Mouse (Mus musculus): ENCODE results near the gene Sbk1. TPM values are rescaled to one million over a fixed set of nuclear protein-coding genes. Genes with fewer than 3 reads are reported as not detected.
A peak's percentile ranks its signal among the peaks of the same experiment; 100 is the strongest.

Sbk1 gene
- polyA plus RNA-seq, 1 experiment from 2014 or later, result 58.9 TPM

DNA sequence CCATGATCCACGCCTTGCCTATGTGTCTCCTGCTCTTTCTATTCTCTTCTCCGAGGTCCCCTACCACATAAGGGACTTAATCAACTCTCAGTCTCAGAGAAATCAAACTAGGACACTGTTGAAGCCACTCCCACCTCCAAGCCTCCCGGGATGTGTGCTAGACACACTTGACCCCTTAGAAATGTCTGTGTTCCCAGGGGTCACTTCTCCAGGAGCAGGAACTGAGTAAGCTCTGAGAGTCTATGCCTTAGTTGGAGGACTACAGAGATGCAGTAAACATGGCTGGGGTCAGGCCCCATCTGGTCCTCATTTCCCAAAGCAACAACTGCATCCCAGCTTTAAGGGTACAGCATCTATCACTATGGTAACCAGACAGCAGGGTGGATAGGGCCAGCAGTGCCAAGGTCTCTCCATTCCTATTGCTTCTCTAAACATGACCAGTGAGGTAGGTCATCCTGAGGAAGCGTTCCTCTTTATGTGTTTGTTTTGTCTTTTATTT is 6.0 kb upstream of the Sbk1 start:
- Histone ChIP-seq H3K4me1 (peaks cover 18% of the 10 kb centered on the region), H3K27me3 (no peaks in the 10 kb centered on the region; the same call in 1 of the 2 replicates), H3K27ac (no peak overlapping the region; the same call in 1 of the 2 replicates), H3K36me3 (no peaks in the 10 kb centered on the region), H3K9me3 (no peaks in the 10 kb centered on the region), H3K9ac (no peak overlapping the region), H3K4me2 (0 out of 2 replicates have a peak overlapping the region, but pooled peaks have one; percentile 17), H3K4me3 (no peak overlapping the region)
- WGBS, result 58% methylated on average over 4 of the region's 4 CpGs
- no peak for ATAC-seq (ENCODE audit: insufficient number of reproducible peaks, insufficient read depth, low FRiP score, low TSS enrichment, low read depth)

GRCm38 (mm10) chr7:126267606-126268005 is 4.8 kb upstream of the Sbk1 start:
- no peak overlapping the region for H3K27ac ChIP-seq
- no peaks in the 10 kb centered on the region for H3K36me3 ChIP-seq
- H3K4me2 ChIP-seq, result no peak overlapping the region
- ATAC-seq (ENCODE audit: insufficient number of reproducible peaks, insufficient read depth, low FRiP score, low TSS enrichment, low read depth), result no peak
- H3K4me3 ChIP-seq, result no peak overlapping the region
- H3K4me1 ChIP-seq, result peaks cover 21% of the 10 kb centered on the region
- H3K9ac ChIP-seq, result no peak overlapping the region
- H3K9me3 ChIP-seq, result no peaks in the 10 kb centered on the region
- WGBS, result 66% methylated on average over 8 of the region's 8 CpGs
- no peaks in the 10 kb centered on the region for H3K27me3 ChIP-seq

DNA sequence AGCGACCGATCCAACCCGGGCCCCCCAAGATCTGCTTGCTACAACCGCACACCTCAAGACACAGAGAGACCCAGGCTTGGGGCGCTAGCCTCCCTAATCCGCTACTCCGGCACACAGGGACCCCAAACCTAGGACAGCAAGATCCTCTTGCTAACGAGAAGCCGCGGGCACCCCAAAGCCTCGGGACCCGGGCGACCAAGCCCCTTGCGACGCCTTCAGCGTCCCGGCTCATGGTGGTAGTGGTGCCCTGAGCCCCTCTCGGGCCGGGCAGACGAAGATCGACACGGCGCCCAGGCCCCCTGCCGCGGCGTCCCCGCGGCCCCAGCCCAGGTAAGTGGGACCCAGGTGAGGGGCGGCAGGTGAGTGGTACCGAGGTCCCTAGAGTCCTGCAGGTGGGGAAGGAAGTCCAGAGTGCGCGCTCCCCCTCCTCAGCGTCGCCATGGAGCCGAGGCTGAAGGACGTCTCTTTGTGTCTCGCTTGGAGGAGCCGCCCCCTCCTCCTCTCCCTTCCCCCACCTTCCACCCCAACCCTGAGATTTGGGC is 422 bp downstream of the Sbk1 start:
- Histone ChIP-seq H3K9me3 (no peaks in the 10 kb centered on the region), H3K27ac (peak overlapping the region; percentile 94), H3K27me3 (no peaks in the 10 kb centered on the region), H3K9ac (peak overlapping the region; percentile 99), H3K4me2 (peak overlapping the region; percentile 78), H3K36me3 (peaks cover 30% of the 10 kb centered on the region), H3K4me1 (peaks cover 52% of the 10 kb centered on the region), H3K4me3 (peak overlapping the region; percentile 98)
- peak; percentile 24 for ATAC-seq (ENCODE audit: insufficient number of reproducible peaks, insufficient read depth, low FRiP score, low TSS enrichment, low read depth)
- WGBS, result 0% methylated on average over 38 of the region's 38 CpGs

GRCm38 (mm10) chr7:126273351-126274042 is 1.1 kb downstream of the Sbk1 start:
- peak overlapping the region; percentile 94 for H3K27ac ChIP-seq
- no peak for ATAC-seq (ENCODE audit: insufficient number of reproducible peaks, insufficient read depth, low FRiP score, low TSS enrichment, low read depth)
- H3K4me3 ChIP-seq, result peak overlapping the region; percentile 98
- no peaks in the 10 kb centered on the region for H3K9me3 ChIP-seq
- WGBS, result 3% methylated on average over 11 of the region's 11 CpGs
- H3K36me3 ChIP-seq, result peaks cover 36% of the 10 kb centered on the region
- peak overlapping the region; percentile 99 for H3K9ac ChIP-seq
- no peaks in the 10 kb centered on the region for H3K27me3 ChIP-seq
- peak overlapping the region; percentile 78 for H3K4me2 ChIP-seq
- peaks cover 52% of the 10 kb centered on the region for H3K4me1 ChIP-seq

DNA sequence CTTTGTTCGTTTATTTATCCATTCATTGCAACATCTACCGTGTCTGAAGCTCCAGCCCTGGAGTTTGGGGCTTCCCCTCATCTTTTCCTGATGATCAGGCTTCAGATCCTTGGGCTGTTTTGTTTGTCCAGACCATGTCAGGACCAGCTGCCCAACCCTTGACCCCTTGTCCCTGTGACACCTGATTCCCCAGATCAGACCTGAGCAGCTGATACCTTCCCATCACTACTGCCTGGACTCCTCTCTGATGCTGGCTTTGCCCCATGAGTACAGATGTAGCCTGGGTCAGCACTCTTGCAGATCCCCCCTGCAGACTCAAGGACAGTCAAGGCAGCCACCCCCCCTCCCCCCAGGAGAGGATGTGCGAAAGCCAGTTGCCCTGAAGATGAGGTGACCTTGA is 1.7 kb downstream of the Sbk1 start:
- Histone ChIP-seq H3K4me1 (peaks cover 52% of the 10 kb centered on the region), H3K27ac (no peak overlapping the region), H3K9me3 (no peaks in the 10 kb centered on the region), H3K4me3 (peak overlapping the region; percentile 98), H3K9ac (peak overlapping the region; percentile 99), H3K36me3 (peaks cover 43% of the 10 kb centered on the region), H3K4me2 (peak overlapping the region; percentile 78), H3K27me3 (no peaks in the 10 kb centered on the region)
- no peak for ATAC-seq (ENCODE audit: insufficient number of reproducible peaks, insufficient read depth, low FRiP score, low TSS enrichment, low read depth)
- WGBS, result 3% methylated on average over 3 of the region's 3 CpGs

DNA sequence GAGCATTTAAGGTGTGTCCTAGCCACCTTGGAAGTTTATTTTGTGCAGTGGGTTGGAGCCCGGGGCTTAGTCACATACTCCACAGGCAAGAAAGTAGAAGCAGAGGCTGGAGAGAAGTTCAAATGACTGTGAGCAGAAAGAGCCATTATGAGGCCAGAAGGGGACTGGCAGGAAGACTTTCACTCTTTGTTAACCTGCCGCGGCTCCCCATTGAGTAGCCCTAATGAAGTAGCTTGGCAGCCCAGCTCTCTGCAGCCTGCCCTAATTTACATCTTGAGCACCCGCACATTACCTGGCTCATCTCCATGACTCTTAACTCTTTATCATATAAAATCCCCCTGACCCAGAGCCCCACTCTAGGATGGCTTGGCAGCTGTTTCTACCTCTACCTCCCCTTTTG is 2.2 kb downstream of the Sbk1 start:
- peaks cover 46% of the 10 kb centered on the region for H3K36me3 ChIP-seq
- 7% methylated on average over 4 of the region's 4 CpGs for WGBS
- H3K4me1 ChIP-seq, result peaks cover 52% of the 10 kb centered on the region
- peak overlapping the region; percentile 99 for H3K9ac ChIP-seq
- H3K27ac ChIP-seq, result no peak overlapping the region
- peak overlapping the region; percentile 98 for H3K4me3 ChIP-seq
- no peak for ATAC-seq (ENCODE audit: insufficient number of reproducible peaks, insufficient read depth, low FRiP score, low TSS enrichment, low read depth)
- no peaks in the 10 kb centered on the region for H3K27me3 ChIP-seq
- peak overlapping the region; percentile 78 for H3K4me2 ChIP-seq
- no peaks in the 10 kb centered on the region for H3K9me3 ChIP-seq

DNA sequence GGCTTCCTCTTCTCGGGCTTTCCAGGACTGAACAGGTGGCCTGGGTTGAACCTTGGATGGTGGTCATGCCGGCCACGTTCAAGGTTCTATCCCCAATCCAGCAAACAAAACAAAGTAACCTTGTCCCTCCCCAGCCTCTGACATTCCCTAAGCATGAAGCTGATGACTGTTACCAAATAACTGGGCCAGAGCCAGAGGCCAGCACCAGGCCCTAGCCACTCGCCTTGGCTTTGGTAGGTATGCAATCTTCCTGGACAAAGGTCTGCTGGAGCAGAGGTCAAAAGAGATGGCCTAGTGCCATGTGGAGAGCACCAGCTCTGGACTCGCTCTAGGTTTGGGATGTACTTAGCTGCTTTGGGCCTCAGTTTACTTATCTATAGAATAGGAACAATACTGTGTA is 3.3 kb downstream of the Sbk1 start:
- Histone ChIP-seq H3K4me2 (peak overlapping the region; percentile 78; the same call in 1 of the 2 replicates), H3K36me3 (peaks cover 56% of the 10 kb centered on the region)
- 84% methylated on average over 5 of the region's 5 CpGs for WGBS

GRCm38 (mm10) chr7:126276297-126276696 is 3.9 kb downstream of the Sbk1 start:
- Histone ChIP-seq H3K36me3 (peaks cover 61% of the 10 kb centered on the region), H3K4me1 (peaks cover 49% of the 10 kb centered on the region), H3K4me2 (no peak overlapping the region), H3K4me3 (no peak overlapping the region), H3K27me3 (no peaks in the 10 kb centered on the region), H3K9ac (peak overlapping the region; percentile 99; the same call in 1 of the 2 replicates), H3K9me3 (no peaks in the 10 kb centered on the region), H3K27ac (no peak overlapping the region)
- 62% methylated on average over 6 of the region's 6 CpGs for WGBS
- no peak for ATAC-seq (ENCODE audit: insufficient number of reproducible peaks, insufficient read depth, low FRiP score, low TSS enrichment, low read depth)

More for the DNA sequence above, 3.3 kb downstream of the Sbk1 start:
- H3K27me3 ChIP-seq, result no peaks in the 10 kb centered on the region
- peaks cover 52% of the 10 kb centered on the region for H3K4me1 ChIP-seq
- ATAC-seq (ENCODE audit: insufficient number of reproducible peaks, insufficient read depth, low FRiP score, low TSS enrichment, low read depth), result no peak
- H3K9me3 ChIP-seq, result no peaks in the 10 kb centered on the region
- peak overlapping the region; percentile 98 for H3K4me3 ChIP-seq
- peak overlapping the region; percentile 99; the same call in 1 of the 2 replicates for H3K9ac ChIP-seq
- no peak overlapping the region for H3K27ac ChIP-seq

DNA sequence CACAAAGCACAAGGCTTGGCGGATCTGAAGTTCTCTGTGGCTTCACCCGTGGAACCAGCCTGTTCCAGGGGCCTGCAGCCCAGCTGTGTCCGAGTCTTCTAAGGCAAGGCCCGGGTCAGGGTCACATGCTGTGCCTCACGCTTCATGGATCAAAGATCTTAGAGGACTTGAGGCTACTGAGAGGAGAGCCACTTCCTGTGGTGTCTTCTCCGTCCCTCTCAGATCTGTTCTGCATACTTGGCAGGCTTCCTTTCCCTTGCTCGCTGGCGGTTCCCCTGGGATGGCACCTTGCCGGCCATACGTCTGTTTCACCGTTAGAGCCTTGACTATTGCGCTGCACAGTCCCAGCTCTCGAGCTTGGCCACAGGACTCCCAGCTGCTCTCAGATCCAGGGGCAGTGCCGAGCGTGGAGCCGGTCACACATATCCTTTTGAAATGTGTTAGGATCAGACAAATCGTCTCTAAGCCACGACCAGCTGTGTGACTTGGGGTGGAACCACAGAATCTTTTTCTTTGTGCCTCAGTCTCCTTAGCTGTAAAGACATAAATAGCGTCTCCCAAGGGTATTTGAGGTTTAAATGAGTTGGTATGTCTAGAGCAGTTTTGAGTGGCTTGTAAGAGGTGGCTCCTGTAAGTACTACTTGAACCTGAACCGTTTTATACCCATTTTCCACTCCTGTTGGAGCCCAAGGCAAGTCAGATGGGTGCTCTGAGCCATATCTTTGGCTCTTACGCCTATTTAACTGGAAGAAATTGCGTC is 5.3 kb downstream of the Sbk1 start:
- Histone ChIP-seq H3K9me3 (no peaks in the 10 kb centered on the region), H3K27ac (no peak overlapping the region), H3K9ac (peak overlapping the region; percentile 51; the same call in 1 of the 2 replicates), H3K4me1 (peaks cover 44% of the 10 kb centered on the region), H3K4me3 (no peak overlapping the region), H3K27me3 (no peaks in the 10 kb centered on the region), H3K4me2 (no peak overlapping the region), H3K36me3 (peaks cover 73% of the 10 kb centered on the region)
- ATAC-seq (ENCODE audit: insufficient number of reproducible peaks, insufficient read depth, low FRiP score, low TSS enrichment, low read depth), result no peak
- 68% methylated on average over 22 of the region's 22 CpGs for WGBS

DNA sequence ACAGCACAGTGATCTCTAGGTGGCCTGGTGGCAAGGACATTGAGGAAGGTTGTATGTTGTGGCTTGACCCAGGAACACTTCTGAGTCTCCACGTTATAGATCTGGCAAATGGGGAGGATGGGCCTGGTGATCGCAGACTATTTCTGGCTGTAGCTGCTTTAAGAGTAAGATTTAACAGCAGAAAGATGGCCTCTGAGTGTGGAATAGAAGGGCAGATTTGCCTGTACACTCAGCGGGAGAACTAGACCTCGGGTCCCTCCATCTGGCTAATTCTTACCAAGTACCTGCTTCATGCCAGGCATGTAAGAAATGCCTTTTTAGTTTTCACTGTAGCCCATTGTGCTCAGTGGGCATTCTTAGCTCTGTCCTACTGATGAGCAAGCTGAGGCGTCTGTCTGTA is 6.4 kb downstream of the Sbk1 start:
- Histone ChIP-seq H3K9ac (no peak overlapping the region), H3K4me1 (peaks cover 39% of the 10 kb centered on the region), H3K9me3 (no peaks in the 10 kb centered on the region), H3K4me3 (no peak overlapping the region), H3K36me3 (peaks cover 82% of the 10 kb centered on the region), H3K4me2 (no peak overlapping the region), H3K27ac (no peak overlapping the region), H3K27me3 (no peaks in the 10 kb centered on the region)
- 88% methylated on average over 5 of the region's 5 CpGs for WGBS
- ATAC-seq (ENCODE audit: insufficient number of reproducible peaks, insufficient read depth, low FRiP score, low TSS enrichment, low read depth), result no peak

DNA sequence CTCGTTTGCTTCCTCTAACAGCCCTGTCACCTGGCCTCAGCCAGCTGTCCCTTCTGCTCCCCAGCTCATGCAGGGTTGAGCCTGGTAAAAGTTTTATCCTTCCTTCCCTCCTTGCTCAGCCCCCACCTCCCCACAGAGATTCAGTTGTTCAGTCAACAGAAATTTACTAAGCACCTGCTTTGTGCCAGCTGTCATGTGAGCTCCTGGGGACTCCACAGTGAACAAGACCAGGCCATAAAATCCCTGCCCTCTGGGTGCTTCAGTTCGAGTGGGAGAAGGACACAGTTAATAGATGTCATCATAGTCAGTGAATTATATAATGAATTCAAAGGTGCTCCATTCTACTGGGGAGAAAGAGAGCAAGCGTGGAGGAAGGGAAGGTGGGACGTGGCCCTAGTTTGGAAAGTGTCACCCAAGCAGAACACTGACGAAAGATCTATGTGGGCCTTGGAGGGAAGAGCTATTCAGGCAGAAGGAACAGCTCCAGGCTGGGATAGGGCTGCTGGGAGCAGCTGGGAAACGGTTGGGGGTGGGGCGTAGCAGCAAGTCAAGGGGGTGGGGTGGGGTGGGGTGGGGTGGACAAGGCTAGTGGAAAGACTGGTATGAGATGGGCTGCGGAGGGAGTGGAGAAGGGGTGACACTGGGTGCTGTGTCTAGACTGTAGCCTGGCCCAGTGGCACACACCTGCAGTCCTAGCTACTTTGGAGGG is 7.5 kb downstream of the Sbk1 start:
- no peak overlapping the region for H3K9ac ChIP-seq
- 80% methylated on average over 8 of the region's 8 CpGs for WGBS
- no peak overlapping the region for H3K4me2 ChIP-seq
- H3K27ac ChIP-seq, result no peak overlapping the region
- no peaks in the 10 kb centered on the region for H3K9me3 ChIP-seq
- H3K36me3 ChIP-seq, result peaks cover 92% of the 10 kb centered on the region
- H3K27me3 ChIP-seq, result no peaks in the 10 kb centered on the region
- ATAC-seq (ENCODE audit: insufficient number of reproducible peaks, insufficient read depth, low FRiP score, low TSS enrichment, low read depth), result no peak
- H3K4me1 ChIP-seq, result peaks cover 39% of the 10 kb centered on the region
- no peak overlapping the region for H3K4me3 ChIP-seq
